Mouse (Mus musculus): ENCODE measurements around the gene Prkag2. TPM values are rescaled to one million over a fixed set of nuclear protein-coding genes. Genes with fewer than 3 reads are reported as not detected.

The Prkag2 gene
- polyA plus RNA-seq, 1 experiment from 2014 or later: 97.6 TPM

- WGBS: 94% methylated on average over 4 of the region's 4 CpGs
- DNase-seq (no peak), ATAC-seq (ENCODE audit: low FRiP score, low TSS enrichment) (no peak)
- no peak overlapping the region for H3K4me2 ChIP-seq (ENCODE audit: low read length)
- H3K9ac ChIP-seq (replicated peaks; ENCODE audit: low read length): no peak overlapping the region
- H3K36me3 ChIP-seq (ENCODE audit: control insufficient read depth, insufficient read depth, low read length): peaks cover under 1% of the 10 kb centered on the region
- no peaks in the 10 kb centered on the region for H3K4me1 ChIP-seq (ENCODE audit: control insufficient read depth, insufficient read depth, low read length)
- H3K4me3 ChIP-seq (replicated peaks; ENCODE audit: low read depth, low read length): no peak overlapping the region
- no peaks in the 10 kb centered on the region for H3K9me3 ChIP-seq (ENCODE audit: control insufficient read depth, low read length)
- H3K27ac ChIP-seq (replicated peaks; ENCODE audit: low read depth, low read length): no peak overlapping the region
- H3K27me3 ChIP-seq (ENCODE audit: control insufficient read depth, insufficient read depth, low read length): no peaks in the 10 kb centered on the region
Observed at GRCm38 (mm10) chr5:24895606-24896005, 204.8 kb downstream of the Prkag2 start.

DNA sequence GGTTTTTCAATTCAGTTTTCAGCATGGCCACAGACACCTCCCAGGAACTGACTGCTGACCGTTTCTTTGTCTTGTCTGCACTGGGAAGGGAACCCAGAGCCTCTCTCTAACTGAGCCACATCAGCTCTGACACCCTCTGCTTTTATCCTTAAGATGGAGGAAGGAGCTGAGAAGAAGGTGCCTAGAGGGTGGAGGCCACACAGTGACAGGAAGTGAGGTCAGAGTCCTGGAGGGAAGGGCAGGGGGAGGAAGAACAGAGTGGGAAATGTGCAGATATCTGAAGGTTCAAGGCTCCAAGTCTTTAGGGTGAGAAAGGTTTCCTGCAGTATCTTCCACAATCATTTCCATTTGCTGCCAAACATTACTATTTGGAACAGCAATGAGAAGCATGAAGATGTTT lies 205.6 kb downstream of the Prkag2 start:
- H3K4me1 ChIP-seq (ENCODE audit: control insufficient read depth, insufficient read depth, low read length): no peaks in the 10 kb centered on the region
- H3K9ac ChIP-seq (replicated peaks; ENCODE audit: low read length): no peak overlapping the region
- no peaks in the 10 kb centered on the region for H3K27me3 ChIP-seq (ENCODE audit: control insufficient read depth, insufficient read depth, low read length)
- no peak overlapping the region for H3K4me2 ChIP-seq (ENCODE audit: low read length)
- 63% methylated on average over 1 of the region's 1 CpGs for WGBS
- DNase-seq (no peak), ATAC-seq (ENCODE audit: low FRiP score, low TSS enrichment) (no peak)
- H3K4me3 ChIP-seq (replicated peaks; ENCODE audit: low read depth, low read length): no peak overlapping the region
- H3K27ac ChIP-seq (replicated peaks; ENCODE audit: low read depth, low read length): no peak overlapping the region
- no peaks in the 10 kb centered on the region; the same call in 1 of the 2 replicates for H3K36me3 ChIP-seq (ENCODE audit: control insufficient read depth, insufficient read depth, low read length)
- H3K9me3 ChIP-seq (ENCODE audit: control insufficient read depth, low read length): no peaks in the 10 kb centered on the region

DNA sequence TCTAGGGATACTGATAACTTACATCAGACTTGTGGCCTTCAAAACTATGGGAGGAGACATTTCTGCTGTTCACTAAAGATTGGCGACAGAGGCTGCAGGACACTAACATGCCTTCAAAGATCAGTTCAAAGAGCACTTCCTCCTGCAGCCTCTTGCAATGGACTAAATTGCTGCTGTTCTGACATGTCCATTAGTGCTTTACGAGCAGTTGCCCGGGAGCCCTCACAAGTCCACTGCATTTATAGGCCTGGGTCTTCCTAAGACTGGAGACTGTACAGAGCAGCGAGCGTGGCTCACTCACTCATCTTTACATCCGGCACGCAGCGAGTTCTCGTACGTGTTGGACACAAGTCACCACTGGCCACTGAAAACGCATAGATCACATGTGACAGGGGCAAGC lies 208.0 kb downstream of the Prkag2 start:
- Histone ChIP-seq H3K4me3 (replicated peaks; ENCODE audit: low read depth, low read length) (no peak overlapping the region), H3K27me3 (ENCODE audit: control insufficient read depth, insufficient read depth, low read length) (no peaks in the 10 kb centered on the region), H3K36me3 (ENCODE audit: control insufficient read depth, insufficient read depth, low read length) (peaks cover 14% of the 10 kb centered on the region), H3K4me1 (ENCODE audit: control insufficient read depth, insufficient read depth, low read length) (no peaks in the 10 kb centered on the region), H3K9ac (replicated peaks; ENCODE audit: low read length) (no peak overlapping the region), H3K9me3 (ENCODE audit: control insufficient read depth, low read length) (no peaks in the 10 kb centered on the region), H3K4me2 (ENCODE audit: low read length) (no peak overlapping the region), H3K27ac (replicated peaks; ENCODE audit: low read depth, low read length) (no peak overlapping the region)
- WGBS: 91% methylated on average over 11 of the region's 11 CpGs
- ATAC-seq (ENCODE audit: low FRiP score, low TSS enrichment) (no peak), DNase-seq (no peak)

- Histone ChIP-seq H3K9ac (replicated peaks; ENCODE audit: low read length) (no peak overlapping the region), H3K36me3 (ENCODE audit: control insufficient read depth, insufficient read depth, low read length) (peaks cover 40% of the 10 kb centered on the region), H3K4me3 (replicated peaks; ENCODE audit: low read depth, low read length) (no peak overlapping the region), H3K4me1 (ENCODE audit: control insufficient read depth, insufficient read depth, low read length) (no peaks in the 10 kb centered on the region), H3K9me3 (ENCODE audit: control insufficient read depth, low read length) (no peaks in the 10 kb centered on the region), H3K27ac (replicated peaks; ENCODE audit: low read depth, low read length) (no peak overlapping the region), H3K4me2 (ENCODE audit: low read length) (no peak overlapping the region), H3K27me3 (ENCODE audit: control insufficient read depth, insufficient read depth, low read length) (no peaks in the 10 kb centered on the region)
- WGBS: 75% methylated on average over 9 of the region's 9 CpGs
- ATAC-seq (ENCODE audit: low FRiP score, low TSS enrichment) (no peak), DNase-seq (no peak)
Observed at GRCm38 (mm10) chr5:24889860-24890259, 210.6 kb downstream of the Prkag2 start.

GRCm38 (mm10) chr5:24888874-24889591 lies 211.4 kb downstream of the Prkag2 start:
- H3K9me3 ChIP-seq (ENCODE audit: control insufficient read depth, low read length): no peaks in the 10 kb centered on the region
- no peak overlapping the region for H3K9ac ChIP-seq (replicated peaks; ENCODE audit: low read length)
- H3K27ac ChIP-seq (replicated peaks; ENCODE audit: low read depth, low read length): no peak overlapping the region
- no peak overlapping the region for H3K4me2 ChIP-seq (ENCODE audit: low read length)
- ATAC-seq (ENCODE audit: low FRiP score, low TSS enrichment): no peak
- no peaks in the 10 kb centered on the region for H3K27me3 ChIP-seq (ENCODE audit: control insufficient read depth, insufficient read depth, low read length)
- 88% methylated on average over 11 of the region's 11 CpGs for WGBS
- H3K4me3 ChIP-seq (replicated peaks; ENCODE audit: low read depth, low read length): no peak overlapping the region
- H3K4me1 ChIP-seq (ENCODE audit: control insufficient read depth, insufficient read depth, low read length): no peaks in the 10 kb centered on the region
- DNase-seq: no peak
- peaks cover 41% of the 10 kb centered on the region for H3K36me3 ChIP-seq (ENCODE audit: control insufficient read depth, insufficient read depth, low read length)

DNA sequence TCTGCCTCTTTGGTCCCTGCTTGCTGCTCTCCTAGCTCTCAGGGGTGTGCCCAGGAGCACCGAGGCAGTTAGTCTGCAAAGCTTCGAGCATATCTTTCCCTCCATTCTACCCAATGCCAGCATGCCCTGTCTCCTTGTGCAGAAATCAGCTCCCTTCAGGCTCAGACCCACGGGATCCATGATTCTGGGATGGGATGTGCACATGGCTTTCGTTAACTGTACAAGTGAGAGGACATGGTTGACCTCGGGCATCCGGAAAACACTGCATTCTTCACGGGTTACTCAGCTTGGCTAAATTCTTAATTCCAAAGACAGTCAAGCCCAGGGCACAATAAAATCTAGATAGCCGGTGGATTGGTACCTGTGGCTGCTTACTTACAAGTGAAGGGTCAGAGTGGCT lies 213.2 kb downstream of the Prkag2 start:
- no peak overlapping the region for H3K4me3 ChIP-seq (replicated peaks; ENCODE audit: low read depth, low read length)
- no peaks in the 10 kb centered on the region for H3K27me3 ChIP-seq (ENCODE audit: control insufficient read depth, insufficient read depth, low read length)
- no peaks in the 10 kb centered on the region for H3K9me3 ChIP-seq (ENCODE audit: control insufficient read depth, low read length)
- DNase-seq: no peak
- no peak overlapping the region for H3K4me2 ChIP-seq (ENCODE audit: low read length)
- 93% methylated on average over 8 of the region's 8 CpGs for WGBS
- ATAC-seq (ENCODE audit: low FRiP score, low TSS enrichment): no peak
- H3K4me1 ChIP-seq (ENCODE audit: control insufficient read depth, insufficient read depth, low read length): no peaks in the 10 kb centered on the region
- H3K9ac ChIP-seq (replicated peaks; ENCODE audit: low read length): no peak overlapping the region
- no peak overlapping the region for H3K27ac ChIP-seq (replicated peaks; ENCODE audit: low read depth, low read length)
- H3K36me3 ChIP-seq (ENCODE audit: control insufficient read depth, insufficient read depth, low read length): peaks cover 50% of the 10 kb centered on the region

GRCm38 (mm10) chr5:24878713-24879112 lies 221.7 kb downstream of the Prkag2 start:
- DNase-seq (no peak), ATAC-seq (ENCODE audit: low FRiP score, low TSS enrichment) (no peak)
- no peaks in the 10 kb centered on the region for H3K27me3 ChIP-seq (ENCODE audit: control insufficient read depth, insufficient read depth, low read length)
- H3K4me3 ChIP-seq (replicated peaks; ENCODE audit: low read depth, low read length): no peak overlapping the region
- WGBS: 91% methylated on average over 4 of the region's 4 CpGs
- no peaks in the 10 kb centered on the region for H3K4me1 ChIP-seq (ENCODE audit: control insufficient read depth, insufficient read depth, low read length)
- H3K9me3 ChIP-seq (ENCODE audit: control insufficient read depth, low read length): no peaks in the 10 kb centered on the region
- H3K27ac ChIP-seq (replicated peaks; ENCODE audit: low read depth, low read length): no peak overlapping the region
- H3K9ac ChIP-seq (replicated peaks; ENCODE audit: low read length): no peak overlapping the region
- no peak overlapping the region for H3K4me2 ChIP-seq (ENCODE audit: low read length)
- H3K36me3 ChIP-seq (ENCODE audit: control insufficient read depth, insufficient read depth, low read length): peaks cover 70% of the 10 kb centered on the region

DNA sequence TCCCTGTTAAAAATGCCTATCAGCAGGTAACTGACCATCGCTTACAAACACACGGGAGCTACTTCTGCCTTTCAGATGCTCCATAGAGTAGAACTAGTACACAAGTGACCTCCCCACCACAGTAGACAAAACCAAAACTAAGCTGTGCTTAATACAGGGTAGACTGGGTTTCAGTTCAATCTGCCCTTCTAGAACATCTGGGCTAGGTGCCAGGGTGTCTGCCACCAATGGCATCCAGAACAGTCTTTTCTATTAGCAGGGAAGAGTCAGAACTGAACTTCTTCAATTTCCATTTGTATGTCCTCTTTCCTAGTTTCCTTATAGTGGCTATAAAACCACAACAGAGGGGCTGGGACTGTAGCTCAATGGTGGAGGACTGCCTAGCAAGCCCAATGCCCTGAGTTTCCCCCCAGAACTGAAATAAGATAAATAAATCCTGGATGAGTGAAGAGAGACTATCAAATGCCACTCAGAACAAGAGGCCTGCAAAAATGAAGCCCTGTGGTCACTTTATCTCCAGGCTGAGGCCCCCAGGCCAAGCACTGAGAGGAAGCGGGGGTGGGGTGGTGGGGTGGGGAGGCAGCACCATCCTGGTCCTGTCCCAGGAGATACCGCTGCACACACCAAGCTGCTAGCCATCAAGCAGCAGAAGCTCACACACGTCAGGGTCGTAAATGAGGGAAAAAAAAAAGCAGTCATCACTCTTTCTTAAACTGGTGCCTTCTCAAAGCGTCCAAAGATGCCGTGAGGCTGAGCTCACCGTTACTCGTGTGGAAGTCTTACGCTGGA lies 222.4 kb downstream of the Prkag2 start:
- H3K4me3 ChIP-seq (replicated peaks; ENCODE audit: low read depth, low read length): no peak overlapping the region
- no peak for ATAC-seq (ENCODE audit: low FRiP score, low TSS enrichment)
- no peak overlapping the region for H3K4me2 ChIP-seq (ENCODE audit: low read length)
- no peaks in the 10 kb centered on the region for H3K27me3 ChIP-seq (ENCODE audit: control insufficient read depth, insufficient read depth, low read length)
- WGBS: 91% methylated on average over 11 of the region's 11 CpGs
- no peak overlapping the region for H3K9ac ChIP-seq (replicated peaks; ENCODE audit: low read length)
- H3K27ac ChIP-seq (replicated peaks; ENCODE audit: low read depth, low read length): no peak overlapping the region
- H3K9me3 ChIP-seq (ENCODE audit: control insufficient read depth, low read length): no peaks in the 10 kb centered on the region
- peaks cover 72% of the 10 kb centered on the region for H3K36me3 ChIP-seq (ENCODE audit: control insufficient read depth, insufficient read depth, low read length)
- H3K4me1 ChIP-seq (ENCODE audit: control insufficient read depth, insufficient read depth, low read length): no peaks in the 10 kb centered on the region
- DNase-seq: no peak

GRCm38 (mm10) chr5:24876653-24877052 lies 223.8 kb downstream of the Prkag2 start:
- Histone ChIP-seq H3K9me3 (ENCODE audit: control insufficient read depth, low read length) (no peaks in the 10 kb centered on the region), H3K9ac (replicated peaks; ENCODE audit: low read length) (no peak overlapping the region), H3K27me3 (ENCODE audit: control insufficient read depth, insufficient read depth, low read length) (no peaks in the 10 kb centered on the region), H3K4me2 (ENCODE audit: low read length) (no peak overlapping the region), H3K27ac (replicated peaks; ENCODE audit: low read depth, low read length) (no peak overlapping the region), H3K4me1 (ENCODE audit: control insufficient read depth, insufficient read depth, low read length) (no peaks in the 10 kb centered on the region), H3K4me3 (replicated peaks; ENCODE audit: low read depth, low read length) (no peak overlapping the region), H3K36me3 (ENCODE audit: control insufficient read depth, insufficient read depth, low read length) (peaks cover 67% of the 10 kb centered on the region)
- ATAC-seq (ENCODE audit: low FRiP score, low TSS enrichment) (no peak), DNase-seq (no peak)
- 91% methylated on average over 9 of the region's 9 CpGs for WGBS

Measured in midbrain, embryonic 14.5 days (tissue).